Mouse (Mus musculus): Measurements from ENCODE around the gene Ctnnbip1.

DNA sequence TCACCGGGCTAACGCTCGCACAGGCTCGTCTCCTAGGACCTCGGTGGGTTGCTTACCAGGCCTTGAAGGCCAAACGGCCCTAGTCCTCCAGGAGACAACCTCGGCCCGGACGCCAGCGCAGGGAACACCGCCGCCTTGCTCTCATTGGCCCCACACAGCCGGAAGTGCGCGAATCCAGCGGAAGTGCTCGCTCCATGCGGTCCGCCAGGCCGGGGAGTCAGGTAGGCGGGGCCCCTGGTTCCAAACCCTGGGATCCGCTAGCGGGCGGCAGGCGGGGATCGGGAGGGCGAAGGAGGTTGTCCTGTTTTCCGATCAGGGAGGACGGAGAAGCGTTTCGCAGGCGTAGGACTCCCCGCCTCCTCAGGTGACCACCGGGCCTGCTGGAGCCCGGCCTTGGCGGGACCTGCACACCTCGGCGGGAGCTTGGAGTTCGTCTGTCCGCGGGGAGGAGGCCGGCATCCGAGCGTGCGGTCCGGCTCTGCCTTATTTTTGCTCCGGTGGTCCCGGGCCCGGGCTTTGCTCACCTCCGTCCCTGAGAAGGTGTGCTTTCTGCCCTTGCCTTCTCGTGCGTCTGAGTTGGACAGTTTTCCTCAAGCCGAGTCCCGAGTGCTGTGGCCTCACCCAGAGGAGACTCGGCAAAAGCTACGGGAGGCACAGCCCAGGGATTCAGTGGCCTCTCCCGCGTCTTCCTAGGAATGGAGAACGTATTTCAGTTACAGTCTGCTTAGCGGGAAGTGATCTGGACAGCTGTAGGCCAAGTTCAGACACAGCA lies 32.8 kb upstream of the Ctnnbip1 start, which contains the start of the genes Nmnat1 and Lzic:
- TF ChIP-seq POLR2A (IDR thresholded peaks at IDR 0.05; ENCODE audit: insufficient read depth, low read depth, low read length): peak; percentile 52
- no peak for TF ChIP-seq CTCF (IDR thresholded peaks at IDR 0.05; ENCODE audit: insufficient read depth, low read depth, low read length)
